Mouse (Mus musculus) megakaryocyte, embryonic 14.5 days (primary cell): ENCODE results near the gene Trhde. TPM values are rescaled to one million over a fixed set of nuclear protein-coding genes. Genes with fewer than 3 reads are reported as not detected.

ENCODE experiments used
- H3K27me3 ChIP-seq: replicated peaks from 2 replicates; pipeline ENCODE3; 2012; ENCODE audit warnings: inconsistent platforms
- H3K36me3 ChIP-seq: replicated peaks from 2 replicates; pipeline ENCODE3; 2012; ENCODE audit warnings: low read length, inconsistent platforms, mixed read lengths
- H3K4me1 ChIP-seq: 2 replicates; pipeline ENCODE4 v1.6.1; 2012; ENCODE audit warnings: inconsistent platforms
- H3K4me3 ChIP-seq: replicated peaks from 2 replicates; pipeline ENCODE3; 2012; ENCODE audit warnings: moderate library complexity, mild to moderate bottlenecking, inconsistent platforms
- H3K9me3 ChIP-seq: 2 replicates; pipeline ENCODE4 v1.6.1; 2012; ENCODE audit warnings: inconsistent platforms
- FLI1 ChIP-seq: IDR thresholded peaks from 2 replicates; pipeline ENCODE4 v1.6.1; 2012; ENCODE audit warnings: low read length, inconsistent platforms, mixed read lengths
- GATA1 ChIP-seq: IDR thresholded peaks from 3 replicates; pipeline ENCODE4 v1.6.1; 2012; ENCODE audit warnings: mixed read lengths, low read length, inconsistent platforms, borderline replicate concordance
- polyA plus RNA-seq: library from polyadenylated mRNA; stranded (reverse); fragments of >175 nt; gene quantifications from 2 replicates; pipeline ENCODE4 v1.2.3, GENCODE M21; 2012; ENCODE audit warnings: low replicate concordance; ENCODE audit not compliant: insufficient read depth

Trhde gene
- polyA plus RNA-seq, 1 experiment, result not detected

GRCm38 (mm10) chr10:114737581-114737980 lies 64.5 kb downstream of the Trhde start:
- no peak for TF ChIP-seq FLI1
- TF ChIP-seq GATA1, result no peak
- Histone ChIP-seq H3K4me1 (no peaks in the 10 kb centered on the region), H3K36me3 (no peaks in the 10 kb centered on the region)

GRCm38 (mm10) chr10:114736377-114736776 lies 65.7 kb downstream of the Trhde start:
- H3K27me3 ChIP-seq, result no peaks in the 10 kb centered on the region
- peaks cover 25% of the 10 kb centered on the region for H3K9me3 ChIP-seq
- no peaks in the 10 kb centered on the region for H3K4me1 ChIP-seq
- TF ChIP-seq FLI1 (no peak), GATA1 (no peak)
- H3K4me3 ChIP-seq, result no peak overlapping the region
- H3K36me3 ChIP-seq, result no peaks in the 10 kb centered on the region

More at GRCm38 (mm10) chr10:114737581-114737980, 64.5 kb downstream of the Trhde start:
- Histone ChIP-seq H3K4me3 (no peak overlapping the region), H3K9me3 (peaks cover 27% of the 10 kb centered on the region), H3K27me3 (no peaks in the 10 kb centered on the region)

- no peak for TF ChIP-seq GATA1
- no peak for TF ChIP-seq FLI1
- H3K27me3 ChIP-seq, result no peaks in the 10 kb centered on the region
- H3K4me1 ChIP-seq, result no peaks in the 10 kb centered on the region
- no peak overlapping the region for H3K4me3 ChIP-seq
- peaks cover 32% of the 10 kb centered on the region for H3K9me3 ChIP-seq
- no peaks in the 10 kb centered on the region for H3K36me3 ChIP-seq
These were observed 66.4 kb downstream of the Trhde start for GRCm38 (mm10) chr10:114735678-114736077.

- TF ChIP-seq GATA1, result no peak
- TF ChIP-seq FLI1, result no peak
- no peaks in the 10 kb centered on the region for H3K27me3 ChIP-seq
- H3K4me3 ChIP-seq, result no peak overlapping the region
- no peaks in the 10 kb centered on the region for H3K36me3 ChIP-seq
- peaks cover 31% of the 10 kb centered on the region for H3K9me3 ChIP-seq
- H3K4me1 ChIP-seq, result no peaks in the 10 kb centered on the region
These were observed 67.0 kb downstream of the Trhde start for GRCm38 (mm10) chr10:114735111-114735510.

GRCm38 (mm10) chr10:114725591-114725990 lies 76.5 kb downstream of the Trhde start:
- H3K27me3 ChIP-seq, result no peaks in the 10 kb centered on the region
- no peaks in the 10 kb centered on the region for H3K36me3 ChIP-seq

GRCm38 (mm10) chr10:114701791-114702190 lies 100.3 kb downstream of the Trhde start:
- no peaks in the 10 kb centered on the region for H3K36me3 ChIP-seq
- H3K4me1 ChIP-seq, result no peaks in the 10 kb centered on the region
- TF ChIP-seq FLI1 (no peak), GATA1 (no peak)
- H3K27me3 ChIP-seq, result no peaks in the 10 kb centered on the region
- H3K4me3 ChIP-seq, result no peak overlapping the region
- H3K9me3 ChIP-seq, result peaks cover 11% of the 10 kb centered on the region

More at GRCm38 (mm10) chr10:114725591-114725990, 76.5 kb downstream of the Trhde start:
- Histone ChIP-seq H3K4me1 (no peaks in the 10 kb centered on the region), H3K4me3 (no peak overlapping the region), H3K9me3 (peaks cover 4% of the 10 kb centered on the region; the same call in 1 of the 2 replicates)
- no peak for TF ChIP-seq GATA1
- TF ChIP-seq FLI1, result no peak

- Histone ChIP-seq H3K36me3 (no peaks in the 10 kb centered on the region), H3K4me1 (no peaks in the 10 kb centered on the region), H3K9me3 (0 out of 2 replicates have a peak, but pooled peaks cover 2% of the 10 kb centered on the region), H3K27me3 (no peaks in the 10 kb centered on the region), H3K4me3 (no peak overlapping the region)
- no peak for TF ChIP-seq GATA1
- no peak for TF ChIP-seq FLI1
These were observed 130.2 kb downstream of the Trhde start for GRCm38 (mm10) chr10:114671791-114672415.

- H3K27me3 ChIP-seq, result no peaks in the 10 kb centered on the region
- H3K9me3 ChIP-seq, result peaks cover 8% of the 10 kb centered on the region; the same call in 1 of the 2 replicates
- no peak for TF ChIP-seq GATA1
- TF ChIP-seq FLI1, result no peak
- H3K4me3 ChIP-seq, result no peak overlapping the region
- H3K4me1 ChIP-seq, result no peaks in the 10 kb centered on the region
- H3K36me3 ChIP-seq, result no peaks in the 10 kb centered on the region
These were observed 209.1 kb downstream of the Trhde start for GRCm38 (mm10) chr10:114593046-114593445.

- H3K4me1 ChIP-seq, result no peaks in the 10 kb centered on the region
- H3K36me3 ChIP-seq, result no peaks in the 10 kb centered on the region
- TF ChIP-seq FLI1, result no peak
- TF ChIP-seq GATA1, result no peak
- H3K27me3 ChIP-seq, result no peaks in the 10 kb centered on the region
- no peak overlapping the region for H3K4me3 ChIP-seq
- 0 out of 2 replicates have a peak, but pooled peaks cover 3% of the 10 kb centered on the region for H3K9me3 ChIP-seq
These were observed 223.2 kb downstream of the Trhde start for GRCm38 (mm10) chr10:114578926-114579325.

- no peaks in the 10 kb centered on the region for H3K4me1 ChIP-seq
- H3K4me3 ChIP-seq, result no peak overlapping the region
- no peaks in the 10 kb centered on the region for H3K27me3 ChIP-seq
- H3K9me3 ChIP-seq, result no peaks in the 10 kb centered on the region
- no peaks in the 10 kb centered on the region for H3K36me3 ChIP-seq
- no peak for TF ChIP-seq GATA1
These were observed 234.2 kb downstream of the Trhde start for GRCm38 (mm10) chr10:114567891-114568290.
